Mouse (Mus musculus) skeletal muscle tissue, adult 2 months (tissue): ENCODE results near the gene Bbs9.
"Not testable (repeated sequence)": the region's sequence is repeated elsewhere in the genome, so short reads cannot be mapped to it uniquely, and the experiment has no call there.

Experiments
- DNase-seq: peaks from one replicate; pipeline ENCODE4 v3.0.0-alpha.2; 2012; ENCODE audit warnings: low read depth, low spot score

Gene Bbs9

DNA sequence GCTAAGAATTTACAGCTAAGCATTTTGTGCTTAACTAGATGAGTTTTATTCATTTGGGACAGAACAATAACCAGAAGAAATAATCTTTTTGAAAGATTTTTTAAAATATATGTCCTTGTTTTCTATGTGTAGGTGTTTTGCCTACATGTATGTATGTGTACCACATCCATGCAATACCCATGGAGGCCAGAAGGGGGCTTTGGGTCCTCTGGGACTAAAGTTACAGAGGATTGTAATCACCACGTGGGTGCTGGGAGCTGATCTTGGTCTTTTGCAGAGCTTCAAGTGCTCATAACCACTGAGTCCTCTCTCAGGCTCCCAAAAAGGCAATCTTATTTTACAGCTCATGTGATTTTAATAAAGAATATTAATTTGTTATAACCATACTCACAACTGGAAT, 371.3 kb downstream of the Bbs9 start:
- no peak for DNase-seq

DNA sequence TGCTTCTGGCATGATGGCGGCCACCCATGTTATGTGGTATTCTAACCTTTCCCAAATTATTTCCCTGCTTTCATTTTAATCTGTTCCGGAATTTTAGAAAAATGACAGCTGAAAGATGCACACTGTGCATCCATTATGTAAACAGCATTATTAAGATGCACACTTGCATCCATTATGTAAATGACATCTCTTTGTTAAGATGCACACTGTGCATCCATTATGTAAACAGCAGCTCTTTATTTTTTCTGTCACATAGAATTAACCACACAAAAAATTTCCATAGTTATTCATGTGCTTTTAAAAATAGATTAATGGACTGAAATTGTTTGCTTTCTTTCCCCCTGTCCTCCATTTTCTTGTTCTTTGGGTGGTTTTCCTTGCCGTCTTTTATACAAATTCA, 373.3 kb downstream of the Bbs9 start:
- no peak for DNase-seq

DNA sequence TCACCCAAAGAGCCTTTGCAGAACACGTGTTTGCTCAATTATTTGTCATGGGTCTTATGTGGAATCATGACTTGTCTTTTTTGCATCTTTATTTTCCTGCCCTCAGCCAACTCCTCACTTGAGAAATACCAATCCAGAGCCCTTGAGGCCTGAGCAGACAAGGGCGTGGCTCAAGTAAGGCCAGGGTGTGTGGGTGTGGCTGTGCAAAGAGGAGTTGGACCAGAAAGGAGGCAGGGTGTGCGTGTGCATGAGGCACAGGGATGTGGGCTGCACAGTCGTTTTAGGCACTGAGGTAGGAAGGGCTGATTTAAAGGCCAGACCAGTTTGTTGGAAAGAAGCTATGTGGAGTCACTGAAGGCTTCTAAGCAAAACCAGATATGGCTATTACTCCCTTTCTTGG, 373.7 kb downstream of the Bbs9 start:
- peak; percentile 17 for DNase-seq

DNA sequence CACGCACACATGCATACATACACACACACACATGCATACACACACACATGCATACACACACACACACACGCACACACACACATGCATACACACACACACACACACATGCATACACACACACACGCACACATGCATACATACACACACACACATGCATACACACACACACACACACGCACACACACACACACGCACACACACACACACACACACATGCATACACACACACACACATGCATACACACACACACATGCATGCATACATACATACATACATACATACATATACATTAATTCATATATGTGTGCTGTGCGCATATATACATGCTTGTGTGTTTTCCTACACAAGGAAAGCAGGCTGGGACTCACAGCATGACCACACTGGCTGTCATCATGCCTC, 393.6 kb downstream of the Bbs9 start:
- not testable (repeated sequence) for DNase-seq

DNA sequence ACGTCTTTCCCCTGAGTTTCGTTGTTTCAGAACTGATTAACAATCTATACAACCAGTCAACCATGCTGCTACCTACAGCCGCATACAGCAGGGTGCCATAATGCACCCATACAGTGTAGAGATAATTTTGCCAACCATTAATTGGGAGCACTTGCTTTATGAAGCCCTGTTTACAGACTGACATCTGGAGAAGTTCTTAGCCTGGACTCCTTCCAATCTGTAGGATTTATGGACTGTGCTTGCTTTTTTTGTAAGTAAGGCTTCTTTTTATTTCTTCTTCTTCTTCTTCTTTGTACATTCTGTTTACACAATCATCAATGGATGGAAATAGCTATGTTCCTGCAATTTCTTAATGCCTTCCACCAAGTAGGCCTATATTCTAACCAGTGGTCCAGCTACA, 395.1 kb downstream of the Bbs9 start:
- no peak for DNase-seq

DNA sequence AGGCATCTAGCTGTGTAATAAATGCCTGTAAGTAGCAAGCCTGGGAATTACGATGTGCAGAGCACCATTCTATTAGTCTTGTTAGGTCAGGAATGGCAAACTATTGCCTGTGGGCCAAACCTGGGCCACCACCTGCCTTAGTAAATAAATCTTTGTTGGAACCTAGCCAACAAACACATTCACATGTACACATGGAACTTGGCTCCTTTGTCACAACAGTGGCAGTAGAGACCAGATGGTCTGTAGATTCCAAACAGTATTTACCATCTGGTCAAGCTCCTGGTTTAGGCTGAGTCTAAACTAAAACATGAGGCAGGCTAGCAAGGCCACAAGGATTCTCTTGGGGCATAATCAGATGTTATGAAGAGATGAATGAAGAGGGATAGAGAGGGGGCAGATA, 399.7 kb downstream of the Bbs9 start:
- DNase-seq: no peak

DNA sequence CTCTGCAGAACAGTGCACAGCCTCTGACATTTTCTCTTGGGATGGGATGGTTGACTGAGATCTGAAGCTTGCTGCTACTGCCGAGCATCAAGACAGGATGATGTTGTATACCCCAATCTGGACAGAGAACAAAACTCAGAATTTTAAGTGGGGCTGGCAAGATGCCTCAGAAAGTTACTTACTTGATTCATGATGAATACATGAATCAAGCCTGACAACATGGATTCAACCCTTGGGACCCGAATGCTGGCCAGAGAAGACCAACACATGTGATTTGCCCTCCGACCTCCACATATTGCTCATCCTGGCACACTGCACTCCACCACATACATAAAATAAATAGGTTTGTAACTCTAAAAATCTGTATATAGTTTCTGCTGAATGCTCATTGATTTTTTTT, 403.8 kb downstream of the Bbs9 start:
- DNase-seq: no peak

DNA sequence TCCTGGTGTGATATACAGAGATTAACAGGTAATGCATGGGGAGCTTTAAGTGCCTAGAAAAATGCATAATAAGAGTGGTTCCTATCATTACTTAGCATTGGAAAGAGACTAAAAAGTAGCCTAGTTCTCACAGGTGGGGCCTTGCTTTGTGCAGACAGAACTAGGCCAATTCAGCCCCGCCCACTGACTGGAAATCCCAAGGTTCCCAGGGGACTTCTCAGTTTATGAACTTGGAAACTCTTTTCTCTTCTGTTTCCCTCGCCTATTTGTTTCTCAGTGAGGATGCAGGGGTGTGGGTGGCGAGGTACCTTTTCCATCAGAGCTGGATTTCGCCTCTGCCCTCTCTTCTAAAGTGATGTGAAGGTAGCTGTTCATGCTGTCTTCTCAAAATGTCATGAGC, 410.8 kb downstream of the Bbs9 start:
- peak; percentile 26 for DNase-seq

DNA sequence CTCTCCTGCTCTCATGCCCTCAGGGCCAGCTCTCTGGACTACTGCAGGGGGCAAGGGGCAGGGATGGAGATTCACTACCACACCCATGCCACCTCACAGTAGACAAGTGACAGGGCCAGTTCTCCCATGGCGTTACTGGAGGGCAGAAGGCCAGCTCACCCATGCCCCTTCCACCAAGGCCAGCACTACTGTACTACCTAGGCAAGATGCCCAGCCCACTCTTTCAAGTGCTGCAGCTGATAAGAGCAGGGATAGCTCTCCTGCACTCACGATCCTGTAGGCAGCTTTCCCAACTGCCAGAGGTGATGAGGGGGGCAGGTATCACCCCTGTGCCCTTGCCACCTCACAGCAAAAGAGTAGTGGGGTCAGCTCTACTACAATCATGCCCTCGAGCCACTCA, 429.9 kb downstream of the Bbs9 start:
- no peak for DNase-seq

DNA sequence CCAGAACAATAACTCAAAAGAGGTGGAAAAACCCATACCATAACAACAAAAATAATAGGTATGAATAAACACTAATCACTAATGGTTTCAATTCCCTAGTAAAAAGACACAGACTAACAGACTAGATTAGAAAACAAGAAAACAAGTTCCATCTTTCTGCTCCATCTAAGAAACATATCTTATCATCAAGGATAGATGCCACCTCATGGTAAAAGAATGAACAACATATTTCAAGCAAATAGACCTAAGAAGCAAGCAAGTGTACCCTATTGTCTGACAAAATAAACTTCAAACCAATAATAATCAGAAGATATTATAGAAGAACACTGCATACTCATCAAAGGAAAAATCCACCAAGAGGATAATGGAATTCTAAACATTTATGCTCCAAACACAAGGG, 441.3 kb downstream of the Bbs9 start:
- DNase-seq: no peak

DNA sequence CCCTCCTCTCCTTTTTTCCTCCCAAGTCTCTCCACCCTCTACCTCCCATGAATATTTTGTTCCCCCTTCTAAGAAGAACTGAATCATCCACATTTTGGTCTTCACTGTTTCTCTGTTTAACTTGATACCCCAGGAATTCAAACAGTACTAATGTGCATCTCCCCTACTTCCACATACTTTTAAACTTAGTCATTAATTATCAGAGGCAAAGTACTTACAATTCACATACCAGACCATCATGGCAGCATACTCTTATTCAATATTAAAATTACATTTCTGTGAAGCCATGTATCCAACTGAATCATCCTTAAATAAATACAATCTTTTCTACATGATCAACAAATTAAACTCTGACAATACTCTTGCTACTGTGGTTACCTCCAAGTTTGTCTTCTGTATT, 460.1 kb downstream of the Bbs9 start:
- DNase-seq: no peak
